Mouse (Mus musculus) liver, embryonic 14.5 days (tissue): ENCODE data around the gene Tes3-ps. TPM values are rescaled to one million over a fixed set of nuclear protein-coding genes. Genes with fewer than 3 reads are reported as not detected.

Experiments
- ATAC-seq: fragments of 200-750 bp; cut with Nextera tagmentation; 2 replicates; pipeline ENCODE4 v1.8.0; 2017; ENCODE audit warnings: moderate number of reproducible peaks, mild to moderate bottlenecking, moderate library complexity; ENCODE audit not compliant: insufficient read depth
- DNase-seq, 3 experiments: peaks; one replicate each; pipeline ENCODE4 v3.0.0-alpha.2; 2012 to 2013; ENCODE audit warnings: low read depth in 3 of 3, low spot score in 3 of 3
- H3K27ac ChIP-seq: fragments of 300-500 bp; sonication (generic); 2 replicates; pipeline ENCODE4 v1.5.1; 2014; ENCODE audit warnings: moderate library complexity, mild to moderate bottlenecking, control low read depth, inconsistent platforms
- H3K27me3 ChIP-seq: fragments of 300-500 bp; sonication (generic); 2 replicates; pipeline ENCODE4 v1.6.1; 2014; ENCODE audit warnings: mild to moderate bottlenecking, low read length, moderate library complexity; ENCODE audit not compliant: control insufficient read depth, insufficient read depth
- H3K36me3 ChIP-seq: fragments of 300-500 bp; sonication (generic); replicated peaks from 2 replicates; pipeline ENCODE4 v1.6.1; 2014; ENCODE audit warnings: low read depth; ENCODE audit not compliant: control insufficient read depth, insufficient read depth
- H3K4me1 ChIP-seq, 2 experiments: fragments of 200-500 bp in 1 of 2; fragments of 300-500 bp in 1 of 2; sonication (generic) in 1 of 2; replicated peaks; 2 replicates each; pipeline ENCODE4 v1.6.1; 2012 to 2014; ENCODE audit warnings: antibody characterized with exemption in 1 of 2, inconsistent platforms in 1 of 2, low read length in 1 of 2; ENCODE audit not compliant: control insufficient read depth in 2 of 2, insufficient read depth in 2 of 2
- H3K4me2 ChIP-seq: fragments of 300-500 bp; sonication (generic); 2 replicates; pipeline ENCODE4 v1.6.1; 2014; ENCODE audit warnings: low read depth, mild to moderate bottlenecking, control low read depth, moderate library complexity
- H3K4me3 ChIP-seq, 2 experiments: fragments of 200-500 bp in 1 of 2; fragments of 300-500 bp in 1 of 2; sonication (generic) in 1 of 2; 2 replicates each; pipeline ENCODE4 v1.5.1; 2012 to 2014; ENCODE audit warnings: low read depth in 2 of 2, low read length in 2 of 2, mild to moderate bottlenecking in 2 of 2, control low read depth in 1 of 2, inconsistent platforms in 1 of 2, moderate library complexity in 1 of 2; ENCODE audit not compliant: insufficient read depth in 1 of 2
- H3K9ac ChIP-seq: fragments of 300-500 bp; sonication (generic); replicated peaks from 2 replicates; pipeline ENCODE4 v1.6.1; 2014; ENCODE audit warnings: mild to moderate bottlenecking, control low read depth, moderate library complexity
- H3K9me3 ChIP-seq: fragments of 300-500 bp; sonication (generic); 2 replicates; pipeline ENCODE4 v1.6.1; 2016; ENCODE audit warnings: low read length, mixed read lengths; ENCODE audit not compliant: control insufficient read depth
- CTCF ChIP-seq: IDR thresholded peaks from 2 replicates; pipeline ENCODE4 v1.5.1; 2016; ENCODE audit warnings: antibody characterized with exemption, low read depth, control low read depth
- EP300 ChIP-seq: IDR thresholded peaks from 2 replicates; pipeline ENCODE4 v1.6.1; 2016; ENCODE audit warnings: antibody characterized with exemption, low read depth
- WGBS: fragments of 180-500 bp; shearing (Covaris S2); extraction: QIAGEN DNeasy Blood & Tissue Kit; methylation state at CpG from one replicate; pipeline ENCODE4 v1.1.7; 2014; ENCODE audit not compliant: insufficient replicate concordance; 5-methylcytosine and 5-hydroxymethylcytosine counted together
- polyA plus RNA-seq, 2 experiments: library from polyadenylated mRNA; depleted of rRNA in 1 of 2; stranded (reverse) in 1 of 2; unstranded in 1 of 2; fragments of >200 nt; fragmentation: Nextera tagmentation in 1 of 2; extraction: Ambion mirVana in 1 of 2; gene quantifications; 2 replicates each; pipeline versions ENCODE4 v1.2.1 to v1.2.3; 2012 to 2014

Gene Tes3-ps
- polyA plus RNA-seq, 2 experiments = 0.13 to 0.44 TPM

DNA sequence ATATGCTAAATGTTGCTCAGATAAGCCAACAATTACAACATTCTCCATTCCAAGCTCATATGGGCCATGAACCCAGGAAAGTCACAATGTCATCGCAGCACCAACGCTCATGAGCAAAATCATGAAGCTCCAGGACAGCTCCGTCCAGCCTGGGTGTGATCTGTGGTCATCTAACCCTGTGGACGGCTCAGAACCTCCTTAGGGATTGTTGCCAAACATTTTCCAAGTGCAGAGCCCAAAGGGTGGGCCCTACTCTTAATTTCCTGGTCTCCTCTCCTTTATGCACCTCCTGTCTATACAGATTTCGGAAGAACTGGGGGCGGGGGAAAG is 20.5 kb upstream of the Tes3-ps start:
- 84% methylated on average over 6 of the region's 6 CpGs for WGBS

DNA sequence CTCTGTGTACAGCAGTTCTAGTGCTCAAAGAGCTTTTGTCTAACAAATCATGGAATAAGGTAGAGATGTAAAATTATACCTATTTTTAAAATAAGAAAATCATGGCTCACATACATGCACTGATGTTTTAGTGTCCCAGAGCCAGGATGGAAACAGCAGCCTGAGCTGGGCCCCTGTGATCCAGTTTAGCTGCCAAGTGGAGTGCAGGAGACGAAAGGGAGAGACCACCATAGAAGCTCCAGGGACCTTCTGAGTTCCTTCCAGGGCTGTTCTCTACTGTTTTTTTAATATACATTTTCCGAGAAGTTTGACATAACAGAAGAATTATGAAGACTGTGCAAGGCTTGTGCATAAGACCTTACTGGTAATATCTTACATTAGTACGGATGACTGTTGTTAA is 15.2 kb upstream of the Tes3-ps start:
- no peak overlapping the region for H3K27ac ChIP-seq
- H3K4me2 ChIP-seq = no peak overlapping the region
- 74% methylated on average over 3 of the region's 3 CpGs for WGBS
- DNase-seq (no peak), ATAC-seq (no peak)
- no peaks in the 10 kb centered on the region for H3K36me3 ChIP-seq
- TF ChIP-seq CTCF (no peak), EP300 (no peak)
- H3K9ac ChIP-seq = no peak overlapping the region
- no peak overlapping the region for H3K4me3 ChIP-seq
- no peaks in the 10 kb centered on the region for H3K4me1 ChIP-seq
- H3K27me3 ChIP-seq = no peaks in the 10 kb centered on the region
- H3K9me3 ChIP-seq = no peaks in the 10 kb centered on the region

More for the DNA sequence above, 20.5 kb upstream of the Tes3-ps start:
- Histone ChIP-seq H3K4me3 (no peak overlapping the region), H3K9me3 (no peaks in the 10 kb centered on the region), H3K27me3 (no peaks in the 10 kb centered on the region), H3K9ac (no peak overlapping the region), H3K27ac (no peak overlapping the region), H3K4me1 (peaks cover 0 to 7% of the 10 kb centered on the region in 2 experiments; a peak in 1 of 4 replicates), H3K4me2 (no peak overlapping the region), H3K36me3 (no peaks in the 10 kb centered on the region)
- no peak for ATAC-seq
- TF ChIP-seq EP300 = no peak
- no peak for TF ChIP-seq CTCF
- DNase-seq = no peak

DNA sequence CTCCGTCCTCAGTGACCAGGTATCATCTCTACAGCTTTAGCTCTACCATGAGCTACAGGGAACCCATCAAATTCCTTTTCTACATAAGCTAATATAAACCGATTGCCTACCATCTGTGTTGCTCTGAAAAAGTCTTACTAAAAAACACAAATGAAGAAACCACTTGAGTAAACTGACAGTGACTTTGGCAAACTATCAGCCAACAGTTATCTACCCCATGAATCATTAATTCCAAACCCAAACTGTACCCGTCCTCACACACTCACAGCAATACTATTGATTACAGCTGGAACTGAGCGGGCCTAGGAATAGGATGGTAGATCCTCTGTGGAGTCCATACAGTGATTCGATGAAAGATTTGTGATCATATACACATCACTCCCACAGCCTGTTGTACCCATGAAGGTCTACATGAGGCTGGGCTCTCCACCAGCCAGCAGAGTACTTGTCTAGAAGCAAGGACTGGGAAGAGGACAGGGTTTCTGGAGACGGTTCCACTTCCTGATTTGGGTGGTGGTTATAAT is 14.2 kb upstream of the Tes3-ps start:
- H3K27ac ChIP-seq = no peak overlapping the region
- 75% methylated on average over 6 of the region's 6 CpGs for WGBS
- H3K9me3 ChIP-seq = no peaks in the 10 kb centered on the region

DNA sequence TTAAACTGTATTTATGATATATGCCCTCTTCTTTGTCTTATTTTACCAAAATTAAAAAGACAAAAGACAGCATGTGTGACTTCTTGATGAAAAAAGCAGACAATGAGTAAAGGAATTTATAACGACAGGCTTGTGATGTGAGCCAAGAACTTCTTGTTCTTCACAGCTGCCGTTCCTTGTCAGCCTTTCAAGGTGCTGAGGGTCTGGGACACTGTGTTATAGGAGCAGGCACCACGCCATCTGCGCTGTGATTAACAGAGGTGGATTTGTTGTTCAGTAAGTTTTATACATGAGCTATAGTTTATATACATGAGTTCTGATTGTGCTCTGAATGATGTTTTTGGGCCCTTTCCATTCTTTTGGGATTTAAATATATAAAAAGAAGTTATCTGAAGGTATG is 13.7 kb upstream of the Tes3-ps start:
- no peaks in the 10 kb centered on the region for H3K4me1 ChIP-seq

More for the DNA sequence above, 14.2 kb upstream of the Tes3-ps start:
- H3K9ac ChIP-seq = no peak overlapping the region
- no peaks in the 10 kb centered on the region for H3K27me3 ChIP-seq
- H3K36me3 ChIP-seq = no peaks in the 10 kb centered on the region
- no peaks in the 10 kb centered on the region for H3K4me1 ChIP-seq
- H3K4me2 ChIP-seq = no peak overlapping the region
- TF ChIP-seq EP300 (no peak), CTCF (no peak)
- ATAC-seq (no peak), DNase-seq (no peak)
- H3K4me3 ChIP-seq = no peak overlapping the region

DNA sequence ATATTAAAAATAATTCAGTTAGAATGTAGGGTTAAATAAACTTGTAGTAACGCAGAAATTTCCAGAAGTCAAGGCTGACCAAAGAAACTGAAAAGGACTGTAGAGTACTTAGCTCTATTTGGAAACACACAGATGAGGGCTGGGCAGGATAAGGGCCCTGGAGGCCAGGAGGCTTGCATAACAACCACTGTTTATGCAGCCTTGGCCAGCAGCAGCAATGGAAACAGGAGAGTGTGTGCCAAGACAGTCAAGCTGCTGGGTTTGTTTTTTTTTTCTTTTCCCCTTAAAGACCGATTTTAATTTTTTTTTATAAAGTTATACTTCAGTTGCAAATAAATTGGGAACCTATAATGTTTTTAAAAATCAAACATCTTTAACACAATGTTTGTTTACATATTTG is 13.1 kb upstream of the Tes3-ps start:
- Histone ChIP-seq H3K9me3 (no peaks in the 10 kb centered on the region), H3K4me3 (no peak overlapping the region), H3K4me2 (no peak overlapping the region), H3K27ac (no peak overlapping the region), H3K27me3 (no peaks in the 10 kb centered on the region), H3K9ac (no peak overlapping the region), H3K36me3 (no peaks in the 10 kb centered on the region), H3K4me1 (no peaks in the 10 kb centered on the region)
- DNase-seq (no peak), ATAC-seq (no peak)
- TF ChIP-seq EP300 (no peak), CTCF (no peak)
- 77% methylated on average over 2 of the region's 2 CpGs for WGBS

More for the DNA sequence above, 13.7 kb upstream of the Tes3-ps start:
- H3K9ac ChIP-seq = no peak overlapping the region
- no peak overlapping the region for H3K27ac ChIP-seq
- no peak overlapping the region for H3K4me2 ChIP-seq
- H3K4me3 ChIP-seq = no peak overlapping the region
- ATAC-seq = no peak
- TF ChIP-seq EP300 = no peak
- TF ChIP-seq CTCF = no peak
- H3K36me3 ChIP-seq = no peaks in the 10 kb centered on the region
- no peaks in the 10 kb centered on the region for H3K9me3 ChIP-seq
- 77% methylated on average over 4 of the region's 4 CpGs for WGBS
- DNase-seq = no peak
- no peaks in the 10 kb centered on the region for H3K27me3 ChIP-seq
